Mouse (Mus musculus): ENCODE results near the gene Cpeb1. TPM values are rescaled to one million over a fixed set of nuclear protein-coding genes. Genes with fewer than 3 reads are reported as not detected.
A peak's percentile ranks its signal among the peaks of the same experiment; 100 is the strongest.

The Cpeb1 gene
- polyA plus RNA-seq, 1 experiment from 2014 or later = 1.8 TPM

GRCm38 (mm10) chr7:81464116-81464515 lies 8.9 kb upstream of the Cpeb1 start:
- no peaks in the 10 kb centered on the region for H3K9me3 ChIP-seq
- H3K27ac ChIP-seq = no peak overlapping the region
- WGBS = under 1% methylated on average over 4 of the region's 4 CpGs
- DNase-seq (ENCODE audit: low spot score) = peak; percentile 81
- no peak overlapping the region for H3K4me3 ChIP-seq
- no peaks in the 10 kb centered on the region for H3K4me1 ChIP-seq
- peaks cover 50% of the 10 kb centered on the region for H3K27me3 ChIP-seq (ENCODE audit: insufficient read depth, poor library complexity, severe bottlenecking)
- 0 out of 2 replicates have a peak, but pooled peaks cover 2% of the 10 kb centered on the region for H3K36me3 ChIP-seq

- Histone ChIP-seq H3K9me3 (no peaks in the 10 kb centered on the region), H3K27me3 (ENCODE audit: insufficient read depth, poor library complexity, severe bottlenecking) (peaks cover 63% of the 10 kb centered on the region), H3K4me3 (no peak overlapping the region), H3K36me3 (0 out of 2 replicates have a peak, but pooled peaks cover 2% of the 10 kb centered on the region), H3K4me1 (no peaks in the 10 kb centered on the region), H3K27ac (no peak overlapping the region)
- no peak for DNase-seq (ENCODE audit: low spot score)
- WGBS = 73% methylated on average over 3 of the region's 3 CpGs
These were observed 7.5 kb upstream of the Cpeb1 start for GRCm38 (mm10) chr7:81462815-81463214.

GRCm38 (mm10) chr7:81454331-81455039 lies 780 bp downstream of the Cpeb1 start:
- Histone ChIP-seq H3K27me3 (ENCODE audit: insufficient read depth, poor library complexity, severe bottlenecking) (peaks cover 94% of the 10 kb centered on the region), H3K4me1 (peaks cover 27% of the 10 kb centered on the region), H3K4me3 (peak overlapping the region; percentile 68), H3K36me3 (no peaks in the 10 kb centered on the region), H3K27ac (peak overlapping the region; percentile 76), H3K9me3 (no peaks in the 10 kb centered on the region)
- 1% methylated on average over 74 of the region's 87 CpGs for WGBS
- no peak for DNase-seq (ENCODE audit: low spot score)

- Histone ChIP-seq H3K4me3 (peak overlapping the region; percentile 68), H3K27ac (peak overlapping the region; percentile 76), H3K27me3 (ENCODE audit: insufficient read depth, poor library complexity, severe bottlenecking) (peaks cover 85% of the 10 kb centered on the region), H3K9me3 (no peaks in the 10 kb centered on the region), H3K36me3 (no peaks in the 10 kb centered on the region), H3K4me1 (peaks cover 27% of the 10 kb centered on the region)
- no peak for DNase-seq (ENCODE audit: low spot score)
- 6% methylated on average over 84 of the region's 84 CpGs for WGBS
These were observed 1.6 kb downstream of the Cpeb1 start for GRCm38 (mm10) chr7:81453443-81454274.

- Histone ChIP-seq H3K27me3 (ENCODE audit: insufficient read depth, poor library complexity, severe bottlenecking) (peaks cover 79% of the 10 kb centered on the region), H3K36me3 (no peaks in the 10 kb centered on the region), H3K4me3 (peak overlapping the region; percentile 68), H3K9me3 (no peaks in the 10 kb centered on the region), H3K4me1 (peaks cover 27% of the 10 kb centered on the region), H3K27ac (no peak overlapping the region)
- WGBS = 5% methylated on average over 21 of the region's 21 CpGs
- no peak for DNase-seq (ENCODE audit: low spot score)
These were observed 2.3 kb downstream of the Cpeb1 start for GRCm38 (mm10) chr7:81452971-81453441.

- Histone ChIP-seq H3K36me3 (no peaks in the 10 kb centered on the region), H3K27me3 (ENCODE audit: insufficient read depth, poor library complexity, severe bottlenecking) (no peaks in the 10 kb centered on the region), H3K27ac (no peak overlapping the region), H3K9me3 (no peaks in the 10 kb centered on the region), H3K4me3 (no peak overlapping the region), H3K4me1 (no peaks in the 10 kb centered on the region)
- DNase-seq (ENCODE audit: low spot score) = no peak
- WGBS = 50% methylated on average over 2 of the region's 2 CpGs
These were observed 56.3 kb downstream of the Cpeb1 start for GRCm38 (mm10) chr7:81398957-81399356.

- Histone ChIP-seq H3K36me3 (no peaks in the 10 kb centered on the region), H3K9me3 (no peaks in the 10 kb centered on the region), H3K4me1 (no peaks in the 10 kb centered on the region), H3K27me3 (ENCODE audit: insufficient read depth, poor library complexity, severe bottlenecking) (no peaks in the 10 kb centered on the region), H3K4me3 (no peak overlapping the region), H3K27ac (no peak overlapping the region)
- DNase-seq (ENCODE audit: low spot score) = no peak
- 67% methylated on average over 1 of the region's 1 CpGs for WGBS
These were observed 75.9 kb downstream of the Cpeb1 start for GRCm38 (mm10) chr7:81379363-81379762.

GRCm38 (mm10) chr7:81372337-81372920 lies 82.8 kb downstream of the Cpeb1 start:
- peak overlapping the region; percentile 41 for H3K4me3 ChIP-seq
- WGBS = 5% methylated on average over 13 of the region's 13 CpGs

GRCm38 (mm10) chr7:81371811-81372210 lies 83.5 kb downstream of the Cpeb1 start:
- no peaks in the 10 kb centered on the region for H3K36me3 ChIP-seq
- peaks cover 23% of the 10 kb centered on the region; the same call in 1 of the 2 replicates for H3K27me3 ChIP-seq (ENCODE audit: insufficient read depth, poor library complexity, severe bottlenecking)
- no peak overlapping the region for H3K27ac ChIP-seq
- no peaks in the 10 kb centered on the region for H3K9me3 ChIP-seq
- no peak for DNase-seq (ENCODE audit: low spot score)
- H3K4me3 ChIP-seq = no peak overlapping the region
- WGBS = 19% methylated on average over 5 of the region's 5 CpGs
- H3K4me1 ChIP-seq = peaks cover 12% of the 10 kb centered on the region; the same call in 1 of the 2 replicates

More at GRCm38 (mm10) chr7:81372337-81372920, 82.8 kb downstream of the Cpeb1 start:
- no peak overlapping the region for H3K27ac ChIP-seq
- DNase-seq (ENCODE audit: low spot score) = peak; percentile 81
- peaks cover 23% of the 10 kb centered on the region; the same call in 1 of the 2 replicates for H3K27me3 ChIP-seq (ENCODE audit: insufficient read depth, poor library complexity, severe bottlenecking)
- no peaks in the 10 kb centered on the region for H3K36me3 ChIP-seq
- peaks cover 12% of the 10 kb centered on the region; the same call in 1 of the 2 replicates for H3K4me1 ChIP-seq
- H3K9me3 ChIP-seq = no peaks in the 10 kb centered on the region

GRCm38 (mm10) chr7:81369724-81370123 lies 85.5 kb downstream of the Cpeb1 start:
- peaks cover 12% of the 10 kb centered on the region; the same call in 1 of the 2 replicates for H3K4me1 ChIP-seq

GRCm38 (mm10) chr7:81367946-81368345 lies 87.3 kb downstream of the Cpeb1 start:
- no peak overlapping the region for H3K27ac ChIP-seq
- H3K9me3 ChIP-seq = no peaks in the 10 kb centered on the region
- peaks cover 23% of the 10 kb centered on the region; the same call in 1 of the 2 replicates for H3K27me3 ChIP-seq (ENCODE audit: insufficient read depth, poor library complexity, severe bottlenecking)
- H3K4me1 ChIP-seq = peaks cover 12% of the 10 kb centered on the region; the same call in 1 of the 2 replicates
- 74% methylated on average over 3 of the region's 3 CpGs for WGBS
- no peaks in the 10 kb centered on the region for H3K36me3 ChIP-seq
- DNase-seq (ENCODE audit: low spot score) = no peak
- no peak overlapping the region for H3K4me3 ChIP-seq

More at GRCm38 (mm10) chr7:81369724-81370123, 85.5 kb downstream of the Cpeb1 start:
- 52% methylated on average over 3 of the region's 3 CpGs for WGBS
- no peak for DNase-seq (ENCODE audit: low spot score)
- Histone ChIP-seq H3K4me3 (no peak overlapping the region), H3K9me3 (no peaks in the 10 kb centered on the region), H3K36me3 (no peaks in the 10 kb centered on the region), H3K27me3 (ENCODE audit: insufficient read depth, poor library complexity, severe bottlenecking) (peaks cover 23% of the 10 kb centered on the region; the same call in 1 of the 2 replicates), H3K27ac (no peak overlapping the region)

GRCm38 (mm10) chr7:81356975-81357374 lies 98.3 kb downstream of the Cpeb1 start:
- H3K27me3 ChIP-seq (ENCODE audit: insufficient read depth, poor library complexity, severe bottlenecking) = 0 out of 2 replicates have a peak, but pooled peaks cover 4% of the 10 kb centered on the region
- H3K9me3 ChIP-seq = no peaks in the 10 kb centered on the region
- H3K4me3 ChIP-seq = no peak overlapping the region
- H3K36me3 ChIP-seq = no peaks in the 10 kb centered on the region
- 75% methylated on average over 7 of the region's 7 CpGs for WGBS
- H3K4me1 ChIP-seq = no peaks in the 10 kb centered on the region
- no peak overlapping the region for H3K27ac ChIP-seq
- no peak for DNase-seq (ENCODE audit: low spot score)

Measured in heart, embryonic 10.5 days (tissue).